Mouse (Mus musculus) limb, embryonic 11.5 days (tissue): ENCODE measurements at regions not wholly inside any gene's neighbourhood (a gene's known extent, or its start where the extent isn't known, plus 50 kb on each side); places are given as distances from the start of the nearest gene placed in this dataset.
"Not testable (repeated sequence)": the region's sequence is repeated elsewhere in the genome, so short reads cannot be mapped to it uniquely, and the experiment has no call there.

Experiments
- ATAC-seq: fragments of 200-750 bp; cut with Nextera tagmentation; 2 replicates; pipeline ENCODE4 v1.8.0; 2017; ENCODE audit warnings: low read depth; ENCODE audit not compliant: insufficient number of reproducible peaks, low FRiP score, low TSS enrichment
- DNase-seq: peaks from one replicate; pipeline ENCODE4 v3.0.0-alpha.2; 2015; ENCODE audit warnings: low spot score
- H3K27ac ChIP-seq: fragments of 300-500 bp; sonication (generic); replicated peaks from 2 replicates; pipeline ENCODE4 v1.5.1; 2014; ENCODE audit warnings: low read depth, mild to moderate bottlenecking, low read length
- H3K27me3 ChIP-seq: fragments of 300-500 bp; sonication (generic); 2 replicates; pipeline ENCODE4 v1.6.1; 2014; ENCODE audit warnings: mild to moderate bottlenecking, low read length, mixed read lengths; ENCODE audit not compliant: control insufficient read depth, insufficient read depth
- H3K36me3 ChIP-seq: fragments of 300-500 bp; sonication (generic); 2 replicates; pipeline ENCODE4 v1.6.1; 2014; ENCODE audit warnings: mild to moderate bottlenecking, low read length, moderate library complexity, mixed read lengths; ENCODE audit not compliant: control insufficient read depth, insufficient read depth
- H3K4me1 ChIP-seq: fragments of 300-500 bp; sonication (generic); 2 replicates; pipeline ENCODE4 v1.6.1; 2014; ENCODE audit warnings: low read length, mixed read lengths; ENCODE audit not compliant: control insufficient read depth, insufficient read depth
- H3K4me2 ChIP-seq: fragments of 300-500 bp; sonication (generic); 2 replicates; pipeline ENCODE4 v1.6.1; 2014; ENCODE audit warnings: low read depth, mild to moderate bottlenecking, moderate library complexity; ENCODE audit not compliant: severe bottlenecking
- H3K4me3 ChIP-seq: fragments of 300-500 bp; sonication (generic); 2 replicates; pipeline ENCODE4 v1.5.1; 2014; ENCODE audit warnings: low read depth, low read length
- H3K9ac ChIP-seq: fragments of 300-500 bp; sonication (generic); 2 replicates; pipeline ENCODE4 v1.6.1; 2014; ENCODE audit warnings: mild to moderate bottlenecking, low read length
- H3K9me3 ChIP-seq: fragments of 300-500 bp; sonication (generic); 2 replicates; pipeline ENCODE4 v1.6.1; 2016; ENCODE audit warnings: low read length; ENCODE audit not compliant: control insufficient read depth
- WGBS: fragments of 180-500 bp; shearing (Covaris S2); extraction: QIAGEN DNeasy Blood & Tissue Kit; methylation state at CpG from one replicate; pipeline ENCODE4 v1.1.7; 2014; 5-methylcytosine and 5-hydroxymethylcytosine counted together

- Histone ChIP-seq H3K36me3 (no peaks in the 10 kb centered on the region), H3K9ac (no peak overlapping the region), H3K27me3 (no peaks in the 10 kb centered on the region), H3K4me3 (no peak overlapping the region), H3K4me2 (no peak overlapping the region), H3K9me3 (no peaks in the 10 kb centered on the region), H3K27ac (no peak overlapping the region), H3K4me1 (no peaks in the 10 kb centered on the region)
- ATAC-seq (no peak), DNase-seq (no peak)
- 94% methylated on average over 6 of the region's 6 CpGs for WGBS
These were observed 58.1 kb upstream of the Fshb start for GRCm38 (mm10) chr2:107117564-107117963.

- DNase-seq = no peak
- H3K4me2 ChIP-seq = no peak overlapping the region
- 95% methylated on average over 9 of the region's 9 CpGs for WGBS
- no peak overlapping the region for H3K27ac ChIP-seq
- no peaks in the 10 kb centered on the region for H3K9me3 ChIP-seq
- H3K36me3 ChIP-seq = no peaks in the 10 kb centered on the region
- H3K27me3 ChIP-seq = no peaks in the 10 kb centered on the region
- no peak overlapping the region for H3K9ac ChIP-seq
- no peak overlapping the region for H3K4me3 ChIP-seq
- H3K4me1 ChIP-seq = no peaks in the 10 kb centered on the region
- no peak for ATAC-seq
These were observed 59.4 kb upstream of the Fshb start for GRCm38 (mm10) chr2:107118711-107119474.

GRCm38 (mm10) chr2:107119697-107120096 lies 60.2 kb upstream of the Fshb start:
- no peaks in the 10 kb centered on the region for H3K36me3 ChIP-seq
- H3K4me3 ChIP-seq = no peak overlapping the region
- H3K4me2 ChIP-seq = no peak overlapping the region
- H3K9me3 ChIP-seq = no peaks in the 10 kb centered on the region
- WGBS = 86% methylated on average over 1 of the region's 1 CpGs
- H3K4me1 ChIP-seq = no peaks in the 10 kb centered on the region
- H3K27me3 ChIP-seq = no peaks in the 10 kb centered on the region
- no peak overlapping the region for H3K9ac ChIP-seq
- no peak overlapping the region for H3K27ac ChIP-seq
- no peak for ATAC-seq
- DNase-seq = no peak

GRCm38 (mm10) chr2:107133186-107133585 lies 73.7 kb upstream of the Fshb start:
- no peaks in the 10 kb centered on the region for H3K4me1 ChIP-seq
- H3K9ac ChIP-seq = no peak overlapping the region
- no peak for DNase-seq
- H3K4me3 ChIP-seq = no peak overlapping the region
- no peaks in the 10 kb centered on the region for H3K27me3 ChIP-seq
- H3K36me3 ChIP-seq = no peaks in the 10 kb centered on the region
- ATAC-seq = no peak
- no peak overlapping the region for H3K27ac ChIP-seq
- no peaks in the 10 kb centered on the region for H3K9me3 ChIP-seq
- H3K4me2 ChIP-seq = no peak overlapping the region

- Histone ChIP-seq H3K36me3 (no peaks in the 10 kb centered on the region), H3K27me3 (no peaks in the 10 kb centered on the region), H3K4me1 (no peaks in the 10 kb centered on the region), H3K4me2 (no peak overlapping the region), H3K9ac (no peak overlapping the region), H3K9me3 (no peaks in the 10 kb centered on the region), H3K27ac (no peak overlapping the region), H3K4me3 (no peak overlapping the region)
- DNase-seq = no peak
- ATAC-seq = no peak
- WGBS = 89% methylated on average over 2 of the region's 2 CpGs
These were observed 89.9 kb upstream of the Fshb start for GRCm38 (mm10) chr2:107149317-107149716.

- Histone ChIP-seq H3K4me1 (no peaks in the 10 kb centered on the region), H3K4me2 (no peak overlapping the region), H3K9me3 (no peaks in the 10 kb centered on the region), H3K27me3 (no peaks in the 10 kb centered on the region), H3K27ac (no peak overlapping the region), H3K4me3 (no peak overlapping the region), H3K36me3 (no peaks in the 10 kb centered on the region), H3K9ac (no peak overlapping the region)
- 93% methylated on average over 2 of the region's 2 CpGs for WGBS
- no peak for DNase-seq
- no peak for ATAC-seq
These were observed 90.4 kb upstream of the Fshb start for GRCm38 (mm10) chr2:107149851-107150250.

- ATAC-seq (no peak), DNase-seq (no peak)
- Histone ChIP-seq H3K4me3 (no peak overlapping the region), H3K9ac (no peak overlapping the region), H3K4me2 (no peak overlapping the region), H3K36me3 (no peaks in the 10 kb centered on the region), H3K27ac (no peak overlapping the region), H3K9me3 (no peaks in the 10 kb centered on the region), H3K27me3 (no peaks in the 10 kb centered on the region), H3K4me1 (no peaks in the 10 kb centered on the region)
- 88% methylated on average over 3 of the region's 3 CpGs for WGBS
These were observed 90.9 kb upstream of the Fshb start for GRCm38 (mm10) chr2:107150373-107150772.

GRCm38 (mm10) chr2:107151878-107152277 lies 92.4 kb upstream of the Fshb start:
- no peak overlapping the region for H3K27ac ChIP-seq
- no peak for ATAC-seq

GRCm38 (mm10) chr2:107158836-107159402 lies 99.5 kb upstream of the Fshb start:
- not testable (repeated sequence) for H3K9me3 ChIP-seq, H3K4me3 ChIP-seq, H3K36me3 ChIP-seq, ATAC-seq, DNase-seq, H3K4me1 ChIP-seq, H3K27ac ChIP-seq, H3K9ac ChIP-seq, H3K27me3 ChIP-seq, H3K4me2 ChIP-seq
- 88% methylated on average over 13 of the region's 13 CpGs for WGBS

More at GRCm38 (mm10) chr2:107151878-107152277, 92.4 kb upstream of the Fshb start:
- no peaks in the 10 kb centered on the region for H3K4me1 ChIP-seq
- no peak overlapping the region for H3K4me2 ChIP-seq
- no peaks in the 10 kb centered on the region for H3K36me3 ChIP-seq
- no peak overlapping the region for H3K4me3 ChIP-seq
- H3K27me3 ChIP-seq = no peaks in the 10 kb centered on the region
- H3K9me3 ChIP-seq = no peaks in the 10 kb centered on the region
- no peak overlapping the region for H3K9ac ChIP-seq
- no peak for DNase-seq
